Mouse (Mus musculus) liver, embryonic 12.5 days (tissue): Measurements from ENCODE around the gene Carm1. TPM values are rescaled to one million over a fixed set of nuclear protein-coding genes. Genes with fewer than 3 reads are reported as not detected.

ENCODE experiments used
- ATAC-seq: fragments of 200-750 bp; cut with Nextera tagmentation; 2 replicates; pipeline ENCODE4 v1.8.0; 2017; ENCODE audit warnings: moderate number of reproducible peaks, mild to moderate bottlenecking, moderate library complexity
- H3K27ac ChIP-seq: fragments of 300-500 bp; sonication (generic); 2 replicates; pipeline ENCODE4 v1.5.1; 2016; ENCODE audit warnings: mild to moderate bottlenecking
- H3K27me3 ChIP-seq: fragments of 300-500 bp; sonication (generic); replicated peaks from 2 replicates; pipeline ENCODE4 v1.6.1; 2016; ENCODE audit warnings: mild to moderate bottlenecking, moderate library complexity
- H3K36me3 ChIP-seq: fragments of 300-500 bp; sonication (generic); 2 replicates; pipeline ENCODE4 v1.6.1; 2016; ENCODE audit warnings: mild to moderate bottlenecking, moderate library complexity
- H3K4me1 ChIP-seq: fragments of 300-500 bp; sonication (generic); 2 replicates; pipeline ENCODE4 v1.6.1; 2016
- H3K4me2 ChIP-seq: fragments of 300-500 bp; sonication (generic); 2 replicates; pipeline ENCODE4 v1.6.1; 2016; ENCODE audit warnings: mild to moderate bottlenecking, moderate library complexity
- H3K4me3 ChIP-seq: fragments of 300-500 bp; sonication (generic); 2 replicates; pipeline ENCODE4 v1.5.1; 2016; ENCODE audit warnings: mild to moderate bottlenecking, moderate library complexity
- H3K9ac ChIP-seq: fragments of 300-500 bp; sonication (generic); 2 replicates; pipeline ENCODE4 v1.6.1; 2016; ENCODE audit warnings: mild to moderate bottlenecking, moderate library complexity
- H3K9me3 ChIP-seq: fragments of 300-500 bp; sonication (generic); replicated peaks from 2 replicates; pipeline ENCODE4 v1.6.1; 2016; ENCODE audit warnings: mild to moderate bottlenecking, moderate library complexity
- WGBS: fragments of 180-500 bp; shearing (Covaris S2); methylation state at CpG from one replicate; pipeline ENCODE4 v1.1.7; 2016; ENCODE audit not compliant: insufficient replicate concordance; 5-methylcytosine and 5-hydroxymethylcytosine counted together
- microRNA counts: library from miRNA; unstranded; fragments of <30 nt; microRNA quantifications from one replicate; lab custom pipeline; 2017
- microRNA-seq: library from miRNA; unstranded; fragments of <30 nt; microRNA quantifications from one replicate; pipeline ENCODE4, GENCODE M21; 2017
- polyA plus RNA-seq: library from polyadenylated mRNA; unstranded; fragments of >200 nt; fragmentation: Nextera tagmentation; extraction: Ambion mirVana; gene quantifications from 2 replicates; pipeline ENCODE4 v1.2.1, GENCODE M21; 2016

Carm1 gene
- polyA plus RNA-seq, 1 experiment from 2014 or later: 39.0 TPM

GRCm38 (mm10) chr9:21626571-21626970 is 79.9 kb downstream of the Carm1 start:
- Histone ChIP-seq H3K27me3 (no peaks in the 10 kb centered on the region), H3K4me2 (no peak overlapping the region), H3K36me3 (peaks cover 12% of the 10 kb centered on the region), H3K9me3 (no peaks in the 10 kb centered on the region), H3K9ac (no peak overlapping the region), H3K4me1 (peaks cover 34% of the 10 kb centered on the region), H3K27ac (no peak overlapping the region), H3K4me3 (no peak overlapping the region)
- ATAC-seq: no peak

GRCm38 (mm10) chr9:21627145-21627795 is 80.6 kb downstream of the Carm1 start:
- Histone ChIP-seq H3K4me3 (no peak overlapping the region), H3K4me2 (no peak overlapping the region), H3K36me3 (peaks cover 17% of the 10 kb centered on the region), H3K27ac (no peak overlapping the region), H3K4me1 (peaks cover 27% of the 10 kb centered on the region), H3K9me3 (no peaks in the 10 kb centered on the region), H3K9ac (no peak overlapping the region), H3K27me3 (no peaks in the 10 kb centered on the region)
- no peak for ATAC-seq
- 77% methylated on average over 5 of the region's 5 CpGs for WGBS

- WGBS: 79% methylated on average over 3 of the region's 3 CpGs
- ATAC-seq: no peak
- no peak overlapping the region for H3K9ac ChIP-seq
Observed at GRCm38 (mm10) chr9:21630673-21631072, 84.0 kb downstream of the Carm1 start.

GRCm38 (mm10) chr9:21633106-21633505 is 86.4 kb downstream of the Carm1 start:
- H3K36me3 ChIP-seq: peaks cover 72% of the 10 kb centered on the region

More at GRCm38 (mm10) chr9:21630673-21631072, 84.0 kb downstream of the Carm1 start:
- Histone ChIP-seq H3K4me1 (peaks cover under 1% of the 10 kb centered on the region; the same call in 1 of the 2 replicates), H3K27ac (no peak overlapping the region), H3K27me3 (no peaks in the 10 kb centered on the region), H3K9me3 (no peaks in the 10 kb centered on the region), H3K4me2 (no peak overlapping the region), H3K4me3 (no peak overlapping the region), H3K36me3 (peaks cover 47% of the 10 kb centered on the region)

GRCm38 (mm10) chr9:21635639-21636038 is 88.9 kb downstream of the Carm1 start:
- ATAC-seq: no peak
- Histone ChIP-seq H3K4me3 (no peak overlapping the region), H3K4me1 (no peaks in the 10 kb centered on the region), H3K9me3 (no peaks in the 10 kb centered on the region), H3K4me2 (no peak overlapping the region), H3K36me3 (peaks cover 97% of the 10 kb centered on the region), H3K27me3 (no peaks in the 10 kb centered on the region), H3K27ac (no peak overlapping the region), H3K9ac (no peak overlapping the region)
- 86% methylated on average over 7 of the region's 7 CpGs for WGBS

More at GRCm38 (mm10) chr9:21633106-21633505, 86.4 kb downstream of the Carm1 start:
- no peaks in the 10 kb centered on the region for H3K4me1 ChIP-seq
- no peak overlapping the region for H3K9ac ChIP-seq
- no peak for ATAC-seq
- WGBS: 82% methylated on average over 3 of the region's 3 CpGs
- no peaks in the 10 kb centered on the region for H3K27me3 ChIP-seq
- H3K27ac ChIP-seq: no peak overlapping the region
- H3K9me3 ChIP-seq: no peaks in the 10 kb centered on the region
- no peak overlapping the region for H3K4me2 ChIP-seq
- no peak overlapping the region for H3K4me3 ChIP-seq

DNA sequence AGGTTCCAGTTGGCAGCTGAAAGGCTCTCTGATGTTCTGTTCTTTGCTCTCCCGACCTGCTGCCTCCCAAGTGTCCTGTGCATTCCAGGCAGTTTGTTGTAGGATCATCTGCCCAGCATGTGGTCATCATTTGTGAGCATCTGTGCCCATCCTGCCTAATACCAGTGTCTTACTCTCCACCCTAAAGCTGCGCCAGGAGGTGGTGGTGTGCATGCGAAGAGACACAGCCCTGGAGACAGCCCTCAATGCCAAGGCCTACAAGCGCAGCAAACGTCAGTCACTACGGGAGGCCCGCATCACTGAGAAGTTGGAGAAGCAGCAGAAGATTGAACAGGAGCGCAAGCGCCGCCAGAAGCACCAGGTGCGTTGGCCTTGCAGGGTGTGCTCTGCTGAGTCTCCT is 92.3 kb downstream of the Carm1 start:
- Histone ChIP-seq H3K27ac (no peak overlapping the region), H3K9ac (no peak overlapping the region), H3K4me1 (no peaks in the 10 kb centered on the region), H3K36me3 (peaks cover 100% of the 10 kb centered on the region), H3K4me3 (no peak overlapping the region), H3K9me3 (no peaks in the 10 kb centered on the region), H3K27me3 (no peaks in the 10 kb centered on the region), H3K4me2 (no peak overlapping the region)
- 95% methylated on average over 11 of the region's 11 CpGs for WGBS
- no peak for ATAC-seq

MicroRNA genes within 50 kb of the gene (microRNA counts, 519-probe panel; counts per million panel counts)
- microRNA mmu-miR-1946b (lab: Ali Mortazavi, UCI): 582 counts per million, percentile 70 among the panel's probes with 10 or more counts

Small RNA genes lying within 50 kb of the gene (microRNA-seq; reads per million reads assigned to microRNA genes)
- gene Mir1946b: not detected

Other genes with a start within 250 kb of the Carm1 start
- 0.10 and 0.25 TPM in 2 replicates for gene Ap1m2, start 234.6 kb upstream of the Carm1 start, polyA plus RNA-seq
- 29.2 and 32.5 TPM in 2 replicates for gene Slc44a2, start 226.2 kb upstream of the Carm1 start, polyA plus RNA-seq
- 84.1 and 85.3 TPM in 2 replicates for gene Ilf3, start 179.0 kb upstream of the Carm1 start, polyA plus RNA-seq
- 31.2 and 32.7 TPM in 2 replicates for gene Qtrt1, start 135.1 kb upstream of the Carm1 start, polyA plus RNA-seq
- 72.2 and 75.5 TPM in 2 replicates for gene Dnm2, start 122.0 kb upstream of the Carm1 start, polyA plus RNA-seq
- gene Tmed1, start 36.6 kb upstream of the Carm1 start, polyA plus RNA-seq: 42.8 and 44.0 TPM in 2 replicates
- 2.6 and 3.1 TPM in 2 replicates for gene AB124611, start 20.7 kb upstream of the Carm1 start, polyA plus RNA-seq
- gene Timm29, start 45.8 kb downstream of the Carm1 start, polyA plus RNA-seq: 31.6 and 32.8 TPM in 2 replicates
- 10.0 and 10.5 TPM in 2 replicates for gene Yipf2, start 45.9 kb downstream of the Carm1 start, polyA plus RNA-seq
- 47.0 and 47.2 TPM in 2 replicates for gene Smarca4, start 69.3 kb downstream of the Carm1 start, polyA plus RNA-seq
- gene Ldlr, start 176.6 kb downstream of the Carm1 start, polyA plus RNA-seq: 31.1 and 32.9 TPM in 2 replicates
- gene Spc24, start 213.4 kb downstream of the Carm1 start, polyA plus RNA-seq: 112 and 114 TPM in 2 replicates